Mouse (Mus musculus) gastrocnemius, adult 8-10 months (tissue): ENCODE results near the gene Nod2. TPM values are rescaled to one million over a fixed set of nuclear protein-coding genes. Genes with fewer than 3 reads are reported as not detected.
"Not testable (repeated sequence)": the region's sequence is repeated elsewhere in the genome, so short reads cannot be mapped to it uniquely, and the experiment has no call there.

Experiments used
- DNase-seq, 2 experiments: peaks; one replicate each; pipeline ENCODE4 v3.0.0; 2022; ENCODE audit warnings: low spot score in 2 of 2
- total RNA-seq, 4 experiments: library from RNA; stranded (reverse); gene quantifications; 2 replicates each; pipeline ENCODE4 v1.2.4; 2022

The Nod2 gene
- total RNA-seq, 4 experiments from 2014 or later, result 0.13 to 0.29 (median 0.20) TPM

DNA sequence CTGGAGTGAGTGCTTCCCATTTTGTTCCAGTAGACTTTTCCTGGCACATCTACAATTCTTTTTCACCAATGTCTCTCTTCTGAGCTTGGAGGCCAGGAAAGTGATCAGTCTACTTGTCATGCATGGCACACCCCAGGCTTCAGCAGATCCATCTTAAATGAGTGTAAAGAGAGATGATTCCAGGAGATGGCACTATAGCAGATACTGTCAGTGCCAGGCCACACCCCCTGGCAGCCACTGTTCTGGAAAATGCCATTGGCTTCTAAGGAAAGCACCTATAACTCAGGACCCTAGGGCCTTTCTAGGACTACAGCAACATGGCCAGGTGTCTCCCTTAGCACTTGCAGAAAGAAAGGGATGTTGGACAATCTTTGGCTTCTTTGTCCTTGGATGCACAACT lies 16.0 kb upstream of the Nod2 start:
- DNase-seq, result no peak

- DNase-seq, result no peak
Measured at GRCm38 (mm10) chr8:88633343-88633765, 13.8 kb upstream of the Nod2 start.

GRCm38 (mm10) chr8:88635474-88636397 lies 11.4 kb upstream of the Nod2 start, which contains the start of gene Snx20:
Snx20 (minus strand) TSS chr8:88636128.
- no peak for DNase-seq

DNA sequence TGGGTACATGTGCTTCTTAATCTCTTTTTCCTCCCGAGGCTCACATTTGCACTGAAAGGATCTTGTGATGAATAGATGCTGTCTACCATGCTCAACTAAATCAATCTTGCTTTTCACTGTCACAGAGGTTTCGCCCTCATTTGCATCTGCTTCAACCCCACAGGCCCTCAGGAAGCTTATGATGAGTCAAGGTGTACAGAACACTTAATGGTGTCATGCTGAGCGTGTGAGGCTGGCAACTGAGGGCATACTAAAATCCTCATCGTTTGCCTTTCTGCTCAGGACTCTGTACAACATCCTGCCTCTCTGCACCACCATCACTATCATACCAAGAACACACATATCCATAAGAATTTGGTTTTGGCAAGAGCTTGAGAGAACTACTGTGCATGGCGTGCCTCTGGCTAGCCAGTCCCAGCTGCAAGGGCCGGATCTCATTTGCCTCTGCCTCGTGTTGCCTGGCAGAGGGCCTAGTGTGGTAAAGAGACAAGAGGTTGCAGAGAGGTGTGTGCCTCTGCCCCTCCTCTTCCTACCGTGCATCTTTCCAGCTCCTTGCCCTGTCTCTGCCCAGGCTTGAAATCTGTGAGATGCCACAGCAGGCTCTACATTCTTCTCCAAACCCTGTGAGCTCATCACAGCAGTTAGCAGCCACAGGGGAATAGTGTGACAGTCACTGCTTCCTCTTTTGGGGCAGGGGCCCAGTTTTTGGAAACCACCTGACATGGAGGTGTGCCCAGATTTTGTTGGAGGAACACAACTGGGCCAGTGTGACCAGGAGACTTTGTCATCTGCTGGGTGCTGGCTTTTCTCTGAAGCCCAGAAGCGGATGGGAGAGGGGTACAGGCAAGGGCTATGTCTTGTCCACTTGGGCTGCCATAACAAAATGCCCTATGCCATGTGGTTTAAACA lies 9.8 kb upstream of the Nod2 start:
- no peak for DNase-seq

DNA sequence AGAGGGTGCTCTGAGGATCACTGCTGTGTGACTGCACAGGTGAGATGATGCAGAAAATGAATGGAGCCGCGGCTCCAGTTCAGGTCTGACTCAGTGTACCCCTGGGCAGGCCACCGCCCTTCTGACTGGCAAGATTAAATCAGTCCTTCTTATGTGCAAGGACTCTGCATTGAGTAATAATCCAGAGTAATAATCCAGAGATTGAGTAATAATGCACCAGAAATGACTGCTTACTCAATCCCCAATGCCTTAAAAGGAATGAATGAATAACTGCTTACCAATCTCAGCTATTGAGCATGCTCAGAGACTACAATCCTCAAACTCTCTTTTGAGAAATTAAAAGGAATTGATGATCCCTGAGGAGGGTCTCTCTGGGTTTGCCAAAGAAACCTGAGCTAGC lies 8.2 kb upstream of the Nod2 start:
- no peak for DNase-seq

- no peak for DNase-seq
Measured at GRCm38 (mm10) chr8:88642734-88643564, 4.2 kb upstream of the Nod2 start.

DNA sequence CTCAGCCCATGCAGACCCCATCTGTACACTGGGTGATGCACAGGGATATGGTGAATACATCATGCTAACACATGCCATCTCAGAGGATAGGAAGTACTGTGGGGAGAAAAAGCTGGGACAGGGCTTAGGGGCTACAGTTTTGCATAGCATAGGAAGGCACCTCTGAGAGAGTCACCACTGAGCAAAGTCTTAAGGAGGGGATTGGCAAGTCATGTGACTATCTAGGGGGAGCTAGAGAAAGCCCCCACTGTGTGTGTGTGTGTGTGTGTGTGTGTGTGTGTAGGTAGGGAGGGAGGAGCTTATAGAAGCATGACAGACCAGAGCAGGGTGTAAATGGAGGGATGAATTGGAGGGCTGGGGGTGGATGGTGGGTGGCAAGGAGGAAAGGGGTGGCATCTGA lies 1.2 kb downstream of the Nod2 start:
- no peak for DNase-seq

DNA sequence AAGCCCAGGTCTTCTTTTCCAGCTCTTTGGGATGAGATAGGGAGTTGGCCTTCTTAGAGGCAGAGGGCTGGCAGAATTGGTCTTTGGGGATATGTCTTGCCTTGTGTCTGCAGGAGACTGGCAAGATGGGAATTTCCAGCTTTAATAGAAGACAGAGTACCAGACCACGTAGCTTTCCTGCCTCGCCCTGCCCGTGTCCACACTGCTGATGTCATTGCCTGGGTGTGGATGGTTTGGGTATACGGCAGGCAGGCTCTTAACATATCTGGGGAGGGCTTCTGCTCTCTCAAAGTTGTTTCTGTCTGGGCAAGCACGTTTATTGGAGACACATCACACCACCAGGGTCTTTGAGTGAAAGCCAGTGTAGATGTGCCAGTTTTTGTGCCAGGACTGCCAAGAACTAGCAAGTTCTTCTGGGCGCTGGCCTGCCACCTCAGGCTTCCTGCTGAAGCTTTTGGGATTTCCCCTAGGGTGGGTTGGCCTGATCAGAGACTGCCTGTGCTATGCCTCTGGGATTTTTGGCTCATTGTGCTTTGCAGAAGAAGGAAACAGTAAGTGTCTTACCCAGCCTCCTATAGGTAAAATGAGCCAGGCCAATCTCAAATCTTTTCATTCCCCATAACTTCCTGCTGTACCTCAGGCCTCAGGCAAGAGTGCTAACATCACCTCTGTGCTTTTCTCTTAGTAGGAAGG lies 3.0 kb downstream of the Nod2 start:
- DNase-seq, result no peak

GRCm38 (mm10) chr8:88651122-88651521 lies 4.0 kb downstream of the Nod2 start:
- DNase-seq, result not testable (repeated sequence)

DNA sequence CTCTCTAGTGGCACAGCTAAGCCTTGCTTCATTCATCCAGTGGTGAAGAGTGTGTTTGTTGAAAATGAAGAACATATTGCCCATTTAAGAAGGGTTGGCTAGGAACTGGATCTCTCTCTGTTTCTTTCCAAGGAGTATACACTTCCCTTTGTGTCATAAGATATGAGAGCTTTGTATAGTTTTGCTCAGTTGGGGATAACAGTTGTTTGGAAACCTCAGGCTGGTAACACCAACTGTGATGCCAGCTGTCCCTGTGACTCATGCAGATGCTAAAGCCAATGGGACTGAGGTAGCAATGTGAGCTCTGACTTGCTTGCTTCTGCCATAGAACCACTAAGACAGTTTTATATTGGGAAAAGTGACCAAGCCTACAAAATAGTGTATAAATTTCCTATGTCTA lies 8.2 kb downstream of the Nod2 start:
- DNase-seq, result no peak

DNA sequence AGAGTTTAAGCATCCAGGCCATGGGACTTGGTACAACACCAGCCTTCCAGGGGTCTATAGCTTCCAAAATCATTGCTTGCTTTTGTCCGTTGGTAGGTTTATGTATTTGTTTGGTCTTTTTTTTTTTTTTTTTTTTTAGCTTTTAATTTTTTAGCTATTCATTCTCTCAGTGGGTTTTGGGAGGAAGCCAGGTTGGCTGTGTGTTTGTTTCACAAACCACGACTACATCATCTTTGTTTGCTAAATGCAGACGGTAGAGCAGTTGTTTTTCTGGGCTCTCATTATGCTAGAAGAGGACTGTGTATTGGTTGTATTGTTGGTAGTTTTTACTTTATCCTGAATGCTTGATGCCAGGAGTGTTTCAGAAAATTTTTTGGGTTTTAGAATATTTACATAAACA lies 12.8 kb downstream of the Nod2 start:
- no peak for DNase-seq

DNA sequence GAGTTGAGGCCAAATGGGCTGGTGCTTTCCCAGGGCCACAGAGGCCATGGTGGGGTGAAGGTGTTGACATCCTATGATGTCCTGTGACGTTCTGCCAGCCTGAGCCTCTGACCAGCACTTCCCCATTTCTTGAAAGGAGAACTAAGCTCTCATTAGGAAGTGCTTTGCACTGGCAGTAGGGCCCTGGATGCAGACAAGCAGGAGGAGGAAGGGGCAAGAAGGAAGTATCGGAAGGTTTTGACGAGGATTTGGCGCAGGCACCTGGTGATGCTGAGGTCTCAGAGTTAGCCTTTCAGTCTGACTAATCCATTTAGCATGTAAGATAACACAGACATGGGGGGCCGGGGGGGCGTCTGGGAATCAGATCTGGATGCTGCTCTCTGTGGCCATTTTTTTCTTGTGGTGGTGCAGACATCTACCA lies 15.3 kb downstream of the Nod2 start:
- no peak for DNase-seq

- no peak for DNase-seq
Measured at GRCm38 (mm10) chr8:88664121-88664520, 17.0 kb downstream of the Nod2 start.

DNA sequence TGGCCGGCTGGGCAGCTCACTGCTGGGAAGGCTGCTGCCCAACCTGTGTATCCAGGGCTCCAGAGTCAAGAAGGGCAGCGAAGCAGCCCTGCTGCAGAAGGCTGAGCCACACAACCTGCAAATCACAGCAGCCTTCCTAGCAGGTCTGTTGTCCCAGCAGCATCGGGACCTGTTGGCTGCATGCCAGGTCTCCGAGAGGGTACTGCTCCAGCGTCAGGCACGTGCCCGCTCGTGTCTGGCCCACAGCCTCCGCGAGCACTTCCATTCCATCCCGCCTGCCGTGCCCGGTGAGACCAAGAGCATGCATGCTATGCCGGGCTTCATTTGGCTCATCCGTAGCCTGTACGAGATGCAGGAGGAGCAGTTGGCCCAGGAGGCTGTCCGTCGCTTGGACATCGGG lies 17.8 kb downstream of the Nod2 start:
- no peak for DNase-seq

GRCm38 (mm10) chr8:88666435-88666834 lies 19.3 kb downstream of the Nod2 start:
- DNase-seq, result no peak

DNA sequence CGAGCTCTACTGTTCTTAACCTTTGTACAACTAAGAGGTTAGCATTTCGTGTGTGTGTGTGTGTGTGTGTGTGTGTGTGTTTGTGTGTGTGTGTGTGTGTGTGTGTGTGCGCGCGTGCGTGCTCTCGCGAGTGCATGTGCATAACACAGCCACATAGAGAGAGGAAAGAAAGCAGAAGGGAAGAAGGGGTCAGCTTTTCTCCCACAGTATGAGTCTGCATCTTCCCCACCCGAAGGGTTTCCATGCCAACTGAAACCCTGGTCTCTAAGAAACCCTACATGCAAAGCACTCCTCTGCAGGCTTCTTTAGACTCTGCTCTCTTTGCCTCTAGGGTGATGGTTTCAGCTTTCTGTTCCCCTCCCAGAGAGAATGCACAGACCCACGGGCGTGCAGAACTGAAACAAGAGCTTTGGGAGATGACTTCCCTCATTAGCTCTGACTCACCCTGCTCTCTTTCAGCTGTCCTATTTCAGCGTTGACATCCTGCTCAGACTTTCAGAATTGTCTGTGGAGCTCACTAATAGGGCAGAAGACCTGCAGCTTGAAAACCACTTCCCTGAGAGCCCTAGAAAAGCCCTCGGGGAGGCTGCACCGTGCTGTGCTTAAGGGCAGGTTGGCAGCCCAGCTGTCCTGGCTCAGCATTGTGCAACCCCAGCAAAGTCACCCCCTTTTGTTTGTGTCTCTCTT lies 21.4 kb downstream of the Nod2 start:
- no peak for DNase-seq

DNA sequence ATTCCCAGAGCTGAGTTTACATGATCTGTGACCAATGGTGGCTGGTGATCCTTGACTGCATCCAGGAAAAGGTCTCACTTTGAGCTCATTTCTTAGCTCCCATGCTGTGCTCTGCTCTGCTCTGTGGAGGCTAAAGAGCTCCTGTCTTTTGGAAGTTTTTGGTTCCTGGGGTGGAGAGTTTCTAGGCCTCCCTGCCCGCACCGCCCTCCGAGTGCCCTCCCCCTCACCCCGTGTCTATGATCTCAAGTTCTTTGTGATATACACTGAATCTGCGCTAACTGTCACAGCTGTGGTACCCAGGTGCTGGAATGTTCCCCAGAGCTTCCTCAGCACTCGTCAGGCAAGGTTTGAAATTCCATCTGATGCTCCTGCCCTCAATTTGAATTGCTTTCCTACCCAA lies 23.7 kb downstream of the Nod2 start:
- no peak for DNase-seq

- DNase-seq, result no peak
Measured at GRCm38 (mm10) chr8:88671575-88671974, 24.5 kb downstream of the Nod2 start.

DNA sequence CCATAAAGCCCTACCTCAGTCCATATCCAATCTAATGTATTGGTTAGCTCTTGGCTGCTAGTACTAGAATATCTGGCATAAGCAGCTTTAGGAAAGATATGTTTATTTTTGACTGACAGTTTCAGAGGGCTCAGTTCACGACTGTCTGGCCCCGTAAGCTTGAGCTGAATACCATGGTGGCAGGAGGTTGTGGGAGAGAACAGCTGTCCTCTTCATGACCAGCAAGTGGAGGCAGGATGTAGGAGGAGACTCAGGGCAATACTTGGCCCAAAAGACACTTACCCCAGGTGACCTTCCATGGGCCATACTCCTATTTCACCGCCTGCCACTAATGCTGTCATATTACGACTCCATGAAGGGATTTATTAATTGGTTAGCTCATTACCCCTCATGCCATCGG lies 26.7 kb downstream of the Nod2 start:
- DNase-seq, result no peak
